Mouse (Mus musculus): ENCODE measurements around the gene Msrb1.
"Not testable (repeated sequence)": the region's sequence is repeated elsewhere in the genome, so short reads cannot be mapped to it uniquely, and the experiment has no call there.

Msrb1 gene

GRCm38 (mm10) chr17:24719494-24720222, 16.8 kb upstream of the Msrb1 start:
- DNase-seq (ENCODE audit: extremely low spot score, low read depth, low spot score), result peak; percentile 90

GRCm38 (mm10) chr17:24720616-24721015, 15.8 kb upstream of the Msrb1 start:
- not testable (repeated sequence) for DNase-seq (ENCODE audit: extremely low spot score, low read depth, low spot score)

GRCm38 (mm10) chr17:24721383-24721955, 15.0 kb upstream of the Msrb1 start:
- DNase-seq (ENCODE audit: extremely low spot score, low read depth, low spot score), result not testable (repeated sequence)

GRCm38 (mm10) chr17:24722220-24722924, 14.1 kb upstream of the Msrb1 start:
- DNase-seq (ENCODE audit: extremely low spot score, low read depth, low spot score), result no peak

GRCm38 (mm10) chr17:24723122-24723880, 13.1 kb upstream of the Msrb1 start:
- DNase-seq (ENCODE audit: extremely low spot score, low read depth, low spot score), result no peak

GRCm38 (mm10) chr17:24723881-24724180, 12.6 kb upstream of the Msrb1 start:
- DNase-seq (ENCODE audit: extremely low spot score, low read depth, low spot score), result no peak

- DNase-seq (ENCODE audit: extremely low spot score, low read depth, low spot score), result peak; percentile 90
Observed at GRCm38 (mm10) chr17:24724184-24724583, 12.3 kb upstream of the Msrb1 start, which contains the start of gene Ndufb10. Ndufb10 (minus strand) TSS chr17:24724478.

GRCm38 (mm10) chr17:24725637-24726390, 10.6 kb upstream of the Msrb1 start:
- DNase-seq (ENCODE audit: extremely low spot score, low read depth, low spot score), result no peak

GRCm38 (mm10) chr17:24727618-24728017, 8.8 kb upstream of the Msrb1 start, which contains the start of gene Rpl3l:
Rpl3l (plus strand) TSS chr17:24727820.
- DNase-seq (ENCODE audit: extremely low spot score, low read depth, low spot score), result no peak

- DNase-seq (ENCODE audit: extremely low spot score, low read depth, low spot score), result no peak
Observed at GRCm38 (mm10) chr17:24728184-24728583, 8.3 kb upstream of the Msrb1 start.

- DNase-seq (ENCODE audit: extremely low spot score, low read depth, low spot score), result no peak
Observed at GRCm38 (mm10) chr17:24729067-24729466, 7.4 kb upstream of the Msrb1 start.

GRCm38 (mm10) chr17:24730787-24731186, 5.7 kb upstream of the Msrb1 start:
- DNase-seq (ENCODE audit: extremely low spot score, low read depth, low spot score), result no peak

GRCm38 (mm10) chr17:24732233-24732935, 4.1 kb upstream of the Msrb1 start:
- DNase-seq (ENCODE audit: extremely low spot score, low read depth, low spot score), result no peak

GRCm38 (mm10) chr17:24733434-24734050, 2.9 kb upstream of the Msrb1 start:
- no peak for DNase-seq (ENCODE audit: extremely low spot score, low read depth, low spot score)

GRCm38 (mm10) chr17:24734513-24734912, 1.9 kb upstream of the Msrb1 start:
- no peak for DNase-seq (ENCODE audit: extremely low spot score, low read depth, low spot score)

- no peak for DNase-seq (ENCODE audit: extremely low spot score, low read depth, low spot score)
Observed at GRCm38 (mm10) chr17:24735446-24735845, 996 bp upstream of the Msrb1 start.

GRCm38 (mm10) chr17:24737135-24737810, 831 bp downstream of the Msrb1 start:
- no peak for DNase-seq (ENCODE audit: extremely low spot score, low read depth, low spot score)

GRCm38 (mm10) chr17:24738238-24738637, 1.8 kb downstream of the Msrb1 start:
- DNase-seq (ENCODE audit: extremely low spot score, low read depth, low spot score), result no peak

- no peak for DNase-seq (ENCODE audit: extremely low spot score, low read depth, low spot score)
Observed at GRCm38 (mm10) chr17:24739926-24740325, 3.5 kb downstream of the Msrb1 start.
